Mouse (Mus musculus) adrenal gland, adult (tissue): ENCODE data around the gene Cdk14.

ENCODE experiments used
- DNase-seq, 2 experiments: peaks; one replicate each; pipeline ENCODE4 v3.0.0; 2022 to 2023; ENCODE audit warnings: low spot score in 1 of 2; ENCODE audit not compliant: inconsistent age in 2 of 2

Gene Cdk14

GRCm38 (mm10) chr5:4755326-4755725 lies 664.8 kb downstream of the Cdk14 start:
- no peak for DNase-seq

DNA sequence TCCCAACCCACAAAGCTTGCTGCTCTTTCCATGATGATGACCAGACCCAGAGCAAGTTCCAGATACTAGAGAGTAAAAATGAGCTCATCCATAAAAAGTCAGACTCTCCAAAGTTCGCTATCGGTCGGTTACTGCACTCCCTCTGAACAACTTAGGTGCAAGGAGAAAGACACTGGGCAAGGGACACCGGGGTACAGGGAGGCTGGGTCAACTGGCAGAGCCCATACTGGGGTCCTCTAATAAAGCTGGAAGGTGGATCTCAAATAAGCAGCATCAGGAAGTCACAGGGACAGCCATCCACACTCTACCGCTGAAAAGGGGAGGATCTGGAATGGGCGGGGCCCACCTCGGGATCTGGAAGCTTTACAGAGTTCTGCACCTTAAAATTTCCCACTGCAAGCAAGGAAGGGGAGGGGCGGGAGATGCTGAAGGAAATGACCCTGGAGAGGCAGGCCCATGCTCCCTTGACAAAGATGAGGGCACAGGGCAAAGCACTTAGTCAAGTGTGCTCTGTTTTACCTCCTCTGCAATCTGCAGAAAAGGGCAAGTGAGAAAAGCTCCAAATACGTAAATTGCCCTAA lies 665.3 kb downstream of the Cdk14 start:
- no peak for DNase-seq
